Mouse (Mus musculus) gastrocnemius, postnatal 10 days (tissue): ENCODE results near the gene Padi3. TPM values are rescaled to one million over a fixed set of nuclear protein-coding genes. Genes with fewer than 3 reads are reported as not detected.

Source experiments
- DNase-seq: peaks from one replicate; pipeline ENCODE4 v3.0.0; 2021; ENCODE audit warnings: mixed read lengths
- long read RNA-seq, 2 experiments: library from polyadenylated mRNA; stranded (forward); transcript quantifications; one replicate each; pipeline ENCODE4 v2.0.0; 2021
- total RNA-seq, 2 experiments: library from RNA; stranded (reverse); gene quantifications; 2 replicates each; pipeline ENCODE4 v1.2.3; 2021

Padi3 gene
- under 1 TPM; 0.65 to 0.75 TPM for total RNA-seq
- long read RNA-seq, experiment 1: 0 reads
- long read RNA-seq, experiment 2, partial matches to known transcripts: 1 of 2 reads
- long read RNA-seq, experiment 2, other reads (novel, unspliced or antisense): 1 of 2 reads

DNA sequence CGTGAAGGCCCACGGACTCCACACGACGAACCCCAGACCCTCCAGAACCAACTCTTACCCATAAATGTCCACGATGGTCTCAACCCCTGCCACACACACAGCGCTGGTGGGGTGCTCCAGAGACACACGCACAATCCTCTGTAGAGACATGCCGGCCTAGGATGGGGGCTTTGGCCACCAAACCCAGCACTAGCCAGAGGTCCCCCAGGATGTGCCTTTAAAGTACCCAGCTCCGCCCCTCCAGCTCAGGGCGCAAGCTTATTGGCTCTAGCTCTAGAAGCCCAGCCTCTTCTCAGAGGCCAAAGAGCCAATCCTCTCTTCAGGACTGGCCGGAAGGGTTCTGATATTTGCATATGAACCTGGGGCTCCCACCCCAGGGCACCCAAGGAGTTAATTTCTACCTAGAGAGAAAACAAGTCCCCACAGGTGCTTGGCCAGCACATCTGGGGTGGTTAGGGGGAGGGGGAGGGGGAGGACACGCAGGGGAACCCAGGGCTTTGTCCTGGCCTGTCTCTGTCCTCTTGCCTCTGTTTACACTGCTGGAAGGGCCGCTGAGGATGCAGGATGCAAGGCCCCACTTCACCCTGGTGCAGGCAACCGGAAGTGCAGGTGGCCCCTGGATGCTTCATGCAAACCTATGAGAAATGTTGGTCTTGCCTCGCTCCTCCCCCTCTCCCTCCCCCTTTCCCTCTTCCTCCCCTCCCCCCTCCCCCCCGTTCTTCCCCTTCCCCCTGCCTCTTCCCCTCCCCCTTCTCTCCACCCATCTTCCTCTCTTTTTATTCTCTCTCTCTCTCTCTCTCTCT, at the start of gene Padi3:
TSS of gene Padi3 (minus strand) at position 191 of the 803 bp plus-strand sequence.
- no peak for DNase-seq

GRCm38 (mm10) chr4:140859291-140859690, 48.8 kb upstream of the Padi3 start:
- DNase-seq: no peak

DNA sequence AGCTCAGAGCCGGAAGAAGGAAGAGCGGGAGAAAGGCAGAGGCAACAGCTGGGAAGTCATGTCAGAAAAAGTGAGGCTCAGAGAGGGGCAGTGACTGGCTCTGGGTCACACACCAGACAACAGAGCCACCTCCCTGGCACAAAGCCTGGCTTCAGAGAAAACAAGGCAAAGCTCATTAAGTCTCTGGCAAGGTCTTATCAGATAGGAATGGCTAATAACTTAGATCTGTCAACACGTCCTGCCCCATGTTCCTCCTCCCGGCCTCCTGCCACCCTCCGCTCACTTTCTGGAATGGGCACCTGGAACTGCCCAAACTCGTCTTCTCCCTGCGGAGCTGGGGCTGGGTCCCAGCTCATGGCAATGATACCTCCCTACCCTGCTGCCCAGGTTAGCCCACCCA, 47.4 kb upstream of the Padi3 start:
- DNase-seq: no peak

DNA sequence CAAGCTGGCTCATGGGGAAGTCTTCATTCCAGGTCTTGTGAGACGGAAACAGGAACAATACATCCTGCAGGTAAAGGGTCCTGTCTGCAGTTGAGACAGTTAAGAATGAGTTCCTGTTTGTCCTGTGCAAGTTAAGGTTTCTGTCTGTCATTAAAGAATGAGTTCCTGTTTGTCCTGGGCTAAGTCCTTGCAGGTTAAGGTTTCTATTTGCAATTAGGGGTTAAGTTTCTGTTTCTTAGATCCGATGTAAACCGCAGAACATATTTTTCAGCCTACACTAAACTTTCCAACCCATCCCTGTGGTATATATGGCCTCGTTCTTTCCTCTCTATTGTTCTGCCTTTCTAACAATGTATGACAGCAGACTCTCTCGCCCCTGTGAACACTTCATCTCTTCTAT, 46.6 kb upstream of the Padi3 start:
- no peak for DNase-seq

GRCm38 (mm10) chr4:140855151-140855550, 44.7 kb upstream of the Padi3 start:
- DNase-seq: no peak

- DNase-seq: no peak
These were observed 44.0 kb upstream of the Padi3 start for GRCm38 (mm10) chr4:140854455-140854864.

- no peak for DNase-seq
These were observed 43.2 kb upstream of the Padi3 start for GRCm38 (mm10) chr4:140853626-140854025.

GRCm38 (mm10) chr4:140849310-140849709, 38.9 kb upstream of the Padi3 start:
- DNase-seq: no peak

DNA sequence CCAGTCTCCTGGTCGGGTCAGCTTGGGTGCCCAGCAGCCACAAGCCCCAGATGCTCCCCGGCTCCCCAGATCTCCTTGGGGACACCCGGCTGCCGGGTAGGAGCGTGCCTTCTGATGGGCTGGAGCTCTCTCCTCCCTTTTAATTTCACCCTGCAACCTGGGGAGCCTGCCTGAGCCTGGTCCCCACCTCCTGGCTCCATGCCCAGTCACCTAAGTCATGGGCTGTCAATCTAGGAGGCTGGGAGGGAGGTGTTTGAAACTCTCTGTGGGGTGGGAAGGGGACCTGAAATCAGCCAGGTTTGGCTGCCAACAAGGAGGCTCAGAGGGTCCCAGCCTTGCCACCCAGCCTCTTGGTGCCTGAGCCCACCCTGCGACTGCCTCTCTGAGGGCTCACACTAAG, 35.2 kb upstream of the Padi3 start, which contains the start of gene Padi1:
TSS of gene Padi1 (minus strand) at position 113 of the 400 bp plus-strand sequence.
- no peak for DNase-seq

- DNase-seq: no peak
These were observed 34.5 kb upstream of the Padi3 start for GRCm38 (mm10) chr4:140844991-140845390.

- DNase-seq: no peak
These were observed 33.3 kb upstream of the Padi3 start for GRCm38 (mm10) chr4:140843670-140844280.

DNA sequence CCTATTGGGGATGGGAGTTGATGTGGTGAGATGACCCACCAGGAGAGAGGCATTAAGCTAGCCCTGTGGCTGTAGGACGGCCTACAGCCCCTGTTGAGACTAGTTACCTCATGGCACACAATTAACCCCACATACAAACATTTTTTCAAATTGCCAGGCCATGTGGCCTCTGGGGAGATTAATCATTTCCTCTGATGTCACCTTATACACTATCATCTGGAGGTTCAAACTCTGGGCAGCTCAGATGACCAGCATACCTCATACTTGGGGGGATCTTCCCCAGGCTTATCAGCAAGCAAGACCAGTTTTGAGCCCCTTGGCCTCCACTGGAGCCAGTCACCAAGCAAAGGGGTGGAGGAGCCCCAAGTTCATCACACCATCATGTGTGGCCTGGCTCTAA, 32.5 kb upstream of the Padi3 start:
- DNase-seq: no peak

GRCm38 (mm10) chr4:140837879-140838278, 27.4 kb upstream of the Padi3 start:
- DNase-seq: no peak

- DNase-seq: no peak
These were observed 25.9 kb upstream of the Padi3 start for GRCm38 (mm10) chr4:140836208-140836866.

GRCm38 (mm10) chr4:140835682-140836081, 25.2 kb upstream of the Padi3 start:
- peak; percentile 39 for DNase-seq

DNA sequence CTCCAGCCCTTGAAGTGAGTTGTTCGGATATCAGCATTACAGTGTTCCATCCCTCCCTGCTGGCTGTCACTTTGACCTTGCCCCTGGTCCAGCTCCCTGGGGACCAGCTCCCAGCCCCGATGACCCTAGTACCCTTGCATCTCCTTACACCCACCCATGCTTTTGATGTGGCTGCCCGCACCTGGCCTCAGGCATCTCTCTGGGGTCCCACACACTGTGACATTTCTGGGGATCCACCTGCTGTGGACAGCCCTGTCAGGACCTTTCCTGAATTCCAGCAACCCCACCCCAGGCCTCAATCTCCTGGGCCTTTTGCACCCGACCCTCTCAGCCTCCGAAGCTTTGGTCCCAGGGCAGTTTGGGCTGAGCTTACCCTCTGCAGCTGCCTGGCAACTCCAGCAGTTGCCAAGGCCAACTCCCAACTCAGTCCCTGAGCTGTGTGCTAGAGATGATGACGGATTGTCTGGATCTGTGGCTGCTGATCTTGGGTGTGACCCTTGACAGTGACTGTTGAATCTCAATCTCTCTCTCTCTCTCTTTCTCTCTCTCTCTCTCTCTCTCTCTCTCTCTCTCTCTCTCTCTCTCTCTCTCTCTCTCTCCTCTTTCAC, 24.0 kb upstream of the Padi3 start:
- no peak for DNase-seq

DNA sequence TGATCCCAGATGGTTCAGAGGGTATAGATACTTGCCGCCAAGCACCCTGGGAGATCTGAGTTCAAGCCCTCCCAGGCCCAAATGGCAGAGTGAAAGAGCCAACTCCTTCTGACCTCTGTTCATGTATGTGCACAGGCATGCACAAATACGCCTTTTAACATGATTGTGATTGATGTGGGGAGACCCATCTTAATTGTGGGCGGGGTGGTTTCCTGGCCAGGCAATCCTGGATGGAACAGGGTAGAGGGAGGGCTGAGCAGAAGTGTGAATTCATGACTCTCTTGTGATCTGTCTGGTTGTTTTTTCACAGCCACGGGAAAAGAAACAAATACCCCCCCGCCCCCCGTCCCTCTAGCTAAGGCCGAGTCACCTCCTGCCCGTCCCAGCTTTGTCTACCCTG, 22.4 kb upstream of the Padi3 start:
- no peak for DNase-seq

DNA sequence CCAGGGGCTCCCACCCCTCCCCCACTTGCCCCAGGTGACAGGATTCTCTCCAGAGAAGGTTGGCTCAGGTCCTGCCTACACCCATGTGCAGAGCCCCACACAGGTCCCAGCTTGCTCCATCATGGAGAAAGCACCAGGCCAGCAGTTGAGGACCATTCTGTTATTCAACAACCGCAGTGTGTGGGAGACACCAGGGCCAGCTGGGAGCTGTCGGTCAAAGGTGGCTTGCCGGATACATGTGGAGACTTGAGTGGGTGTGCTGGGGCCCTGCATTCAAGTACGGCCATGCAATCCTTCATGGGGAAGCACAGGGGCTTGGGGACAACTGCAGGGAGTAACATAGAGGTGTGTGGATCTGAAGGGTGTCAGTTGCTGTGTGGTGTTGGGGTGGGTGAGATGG, 21.4 kb upstream of the Padi3 start:
- no peak for DNase-seq

DNA sequence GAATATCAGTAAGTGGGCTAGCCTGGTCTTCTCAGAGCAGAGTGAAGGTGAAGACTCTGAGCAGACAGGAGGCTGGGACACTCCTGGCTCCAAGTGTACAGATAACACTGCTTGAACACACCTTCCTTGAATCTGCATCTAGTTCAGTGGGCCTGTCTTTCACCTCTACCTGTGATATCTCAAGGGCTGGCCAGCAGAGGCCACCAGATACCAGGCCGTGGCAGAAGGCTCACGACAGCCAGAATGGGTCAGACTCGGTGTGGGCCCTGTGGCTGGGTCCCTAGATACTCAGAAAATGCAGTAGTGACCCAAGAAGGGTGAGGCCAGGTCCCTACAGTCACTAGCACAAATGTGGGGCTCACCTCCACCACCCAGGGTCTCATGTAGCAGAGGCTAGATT, 16.8 kb upstream of the Padi3 start:
- DNase-seq: no peak

- DNase-seq: no peak
These were observed 15.5 kb upstream of the Padi3 start for GRCm38 (mm10) chr4:140825942-140826341.

DNA sequence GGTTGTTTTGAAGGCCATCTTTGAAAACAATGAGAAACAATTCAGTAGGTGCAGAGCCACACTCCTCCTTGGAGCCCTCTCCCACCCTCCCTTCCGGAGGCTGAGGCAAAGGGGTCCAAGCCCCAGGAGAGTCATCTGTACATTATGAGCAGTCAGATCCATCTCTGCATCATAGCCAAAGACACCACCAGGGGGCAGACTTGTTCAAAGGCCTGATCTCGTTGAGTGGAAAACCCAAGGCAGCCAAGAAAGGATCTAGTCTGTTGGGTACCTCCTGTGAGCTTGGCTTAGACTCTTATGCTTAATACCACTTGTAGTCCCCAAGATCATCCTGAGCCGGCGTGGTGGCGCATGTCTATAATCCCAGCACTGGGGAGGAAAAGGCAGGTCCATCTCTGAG, 11.5 kb upstream of the Padi3 start:
- peak; percentile 67 for DNase-seq

GRCm38 (mm10) chr4:140817413-140817812, 7.0 kb upstream of the Padi3 start:
- no peak for DNase-seq
